Mouse (Mus musculus) MEL-GATA-1-ER (cell line): ENCODE measurements around the gene Zfr2.

Source experiments
- DNase-seq: peaks from one replicate; pipeline ENCODE4 v3.0.0-alpha.2; 2012; ENCODE audit warnings: low read depth; ENCODE audit errors: extremely low read depth

The Zfr2 gene

GRCm38 (mm10) chr10:81247804-81248203, 14.8 kb downstream of the Zfr2 start:
- DNase-seq: no peak

DNA sequence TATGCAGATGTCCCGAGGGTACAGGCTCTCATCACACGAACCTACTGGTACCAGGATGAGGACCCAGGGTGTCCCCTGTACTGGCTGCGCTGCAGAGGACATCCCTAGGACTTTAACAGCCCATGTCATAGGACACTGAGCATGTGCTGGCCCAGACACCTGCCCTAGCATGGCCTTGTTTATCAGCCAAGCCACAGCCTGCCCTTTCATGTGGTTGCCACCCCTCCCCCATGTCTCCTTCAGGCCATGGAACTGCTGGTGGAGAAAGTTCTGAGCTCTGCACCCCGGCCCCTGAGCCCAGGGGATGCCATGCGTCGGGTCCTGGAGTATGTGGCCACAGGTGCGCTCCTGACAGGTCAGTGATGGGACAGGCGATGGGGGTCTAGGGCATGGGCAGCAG, 16.5 kb downstream of the Zfr2 start:
- DNase-seq: no peak

GRCm38 (mm10) chr10:81252424-81253419, 19.8 kb downstream of the Zfr2 start, which contains the start of gene Matk:
Gene Matk (plus strand): TSS chr10:81252935.
- no peak for DNase-seq

DNA sequence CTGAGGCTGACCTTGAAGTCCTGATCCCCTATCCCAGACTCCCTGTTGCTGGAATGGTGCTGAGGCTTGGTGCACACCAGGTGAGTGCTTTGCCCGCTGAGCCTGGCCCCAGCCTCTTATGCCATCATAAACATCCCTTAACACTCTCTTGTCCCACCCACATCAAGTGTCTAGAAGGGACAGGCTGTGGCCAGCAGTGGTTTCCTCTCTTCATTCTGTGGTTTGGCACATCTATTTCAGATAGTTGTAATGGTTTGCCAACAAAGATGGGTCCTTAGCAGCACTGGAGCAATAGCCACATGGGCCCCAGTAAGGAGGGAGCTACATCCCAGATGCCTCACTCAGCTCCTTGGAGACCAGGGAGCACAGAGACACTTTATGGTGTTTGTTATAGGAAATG, 21.9 kb downstream of the Zfr2 start:
- DNase-seq: no peak

- no peak for DNase-seq
Measured at GRCm38 (mm10) chr10:81257158-81258039, 24.4 kb downstream of the Zfr2 start.

- DNase-seq: no peak
Measured at GRCm38 (mm10) chr10:81259225-81259884, 26.4 kb downstream of the Zfr2 start.

DNA sequence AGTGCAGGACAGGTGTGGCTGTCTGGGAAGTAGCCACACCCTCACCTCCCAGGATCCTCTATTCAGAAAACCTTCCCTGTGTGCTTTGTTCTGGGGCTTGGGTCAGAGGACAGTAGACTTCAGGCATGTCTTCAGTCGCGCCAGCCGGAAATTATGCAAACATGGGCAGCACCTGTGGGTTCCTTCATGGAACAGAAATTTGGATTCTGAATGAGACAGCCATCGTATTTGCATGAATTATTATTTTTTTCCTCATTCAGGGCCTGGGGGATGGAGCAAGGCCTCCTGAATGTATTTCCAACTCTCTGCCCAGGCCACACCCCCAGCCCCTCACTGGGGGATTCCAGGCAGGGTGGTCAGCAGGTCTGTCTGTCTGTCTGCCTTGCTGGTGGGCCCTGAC, 28.1 kb downstream of the Zfr2 start:
- DNase-seq: no peak

GRCm38 (mm10) chr10:81265540-81265939, 32.6 kb downstream of the Zfr2 start:
- no peak for DNase-seq

- peak; percentile 85 for DNase-seq
Measured at GRCm38 (mm10) chr10:81266211-81267105, 33.5 kb downstream of the Zfr2 start, which contains the start of the genes Mrpl54 and Apba3. Gene Mrpl54 (minus strand): TSS chr10:81266934. Gene Apba3 (plus strand): TSS chr10:81266960.

DNA sequence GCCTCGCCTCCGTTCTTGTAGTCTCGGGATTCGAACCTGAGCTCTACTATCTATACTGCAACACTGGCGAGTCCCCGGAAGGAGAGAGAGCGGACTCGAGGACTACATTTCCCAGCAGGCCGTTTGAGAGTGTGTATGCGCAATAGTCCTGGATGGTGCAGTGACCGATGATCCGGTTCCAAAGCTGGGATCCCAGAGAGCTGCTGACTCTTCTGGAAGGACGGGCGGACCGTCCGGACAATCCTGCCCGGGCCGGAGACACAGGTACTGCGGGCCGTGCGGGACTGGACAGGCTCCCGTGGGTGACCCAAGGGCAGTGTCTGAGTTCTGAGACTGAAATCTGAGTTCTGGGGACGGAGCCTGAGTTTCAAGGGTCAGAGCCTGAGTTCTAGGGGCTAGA, 35.1 kb downstream of the Zfr2 start:
- DNase-seq: peak; percentile 80

DNA sequence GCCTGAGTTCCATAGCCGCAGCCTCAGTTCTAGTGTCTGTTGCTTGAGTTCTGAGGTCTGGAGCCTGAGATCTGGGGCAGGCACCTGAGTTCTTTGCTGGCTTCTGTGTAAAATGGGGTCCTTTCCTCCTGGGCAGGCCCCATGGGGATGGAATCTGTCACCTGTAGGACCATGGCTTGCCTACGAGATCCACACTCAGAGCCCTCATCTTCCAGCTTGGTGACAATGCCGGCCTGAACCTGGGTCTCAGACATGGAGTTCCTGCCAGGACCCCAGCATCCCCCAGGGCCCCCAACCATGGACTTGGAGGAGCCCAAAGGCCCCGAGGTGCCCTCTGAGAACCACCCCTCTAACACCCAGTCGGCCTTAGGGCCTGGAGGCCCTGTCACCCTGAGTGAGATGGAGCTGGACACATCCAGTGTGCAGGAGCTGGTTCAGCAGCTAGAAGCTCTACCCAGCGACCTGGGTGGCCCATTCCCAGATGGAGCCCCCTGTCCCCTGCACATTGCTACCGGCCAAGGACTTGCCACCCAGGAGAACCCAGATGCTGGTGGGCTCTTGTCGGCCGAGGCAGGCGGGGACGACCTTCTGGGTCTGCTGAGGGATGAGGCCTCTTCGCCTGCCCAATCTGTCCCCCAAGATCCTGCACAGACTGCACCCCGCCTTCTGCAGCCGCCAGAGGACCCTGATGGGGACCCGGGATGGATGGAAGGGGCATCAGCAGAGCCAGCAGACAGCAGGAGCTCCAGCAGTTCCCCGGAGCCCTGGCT, 35.9 kb downstream of the Zfr2 start:
- DNase-seq: no peak

GRCm38 (mm10) chr10:81272356-81272755, 39.4 kb downstream of the Zfr2 start:
- no peak for DNase-seq

- DNase-seq: no peak
Measured at GRCm38 (mm10) chr10:81273842-81274241, 40.9 kb downstream of the Zfr2 start.

- DNase-seq: no peak
Measured at GRCm38 (mm10) chr10:81277676-81278075, 44.7 kb downstream of the Zfr2 start.

DNA sequence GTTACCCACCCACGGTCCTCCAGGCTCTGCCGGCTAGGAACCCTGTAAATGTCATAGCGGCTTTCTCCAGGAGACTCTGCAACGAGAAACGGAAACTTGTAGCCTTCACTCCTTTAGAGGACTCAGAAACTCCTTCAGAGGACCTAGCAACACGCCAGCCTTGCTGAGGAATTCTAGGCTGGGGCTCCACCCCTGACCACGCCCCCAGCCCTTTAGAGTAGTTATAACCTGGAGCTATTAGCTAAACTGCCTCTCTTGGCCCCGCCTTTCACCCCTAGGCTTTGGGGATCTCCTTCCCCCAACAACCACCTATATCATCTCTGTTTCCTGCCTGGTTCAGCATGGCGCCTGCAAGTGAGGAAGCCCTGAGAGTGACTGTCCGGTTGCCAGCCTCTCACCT, 46.5 kb downstream of the Zfr2 start:
- no peak for DNase-seq

- DNase-seq: no peak
Measured at GRCm38 (mm10) chr10:81284189-81284588, 51.2 kb downstream of the Zfr2 start.

DNA sequence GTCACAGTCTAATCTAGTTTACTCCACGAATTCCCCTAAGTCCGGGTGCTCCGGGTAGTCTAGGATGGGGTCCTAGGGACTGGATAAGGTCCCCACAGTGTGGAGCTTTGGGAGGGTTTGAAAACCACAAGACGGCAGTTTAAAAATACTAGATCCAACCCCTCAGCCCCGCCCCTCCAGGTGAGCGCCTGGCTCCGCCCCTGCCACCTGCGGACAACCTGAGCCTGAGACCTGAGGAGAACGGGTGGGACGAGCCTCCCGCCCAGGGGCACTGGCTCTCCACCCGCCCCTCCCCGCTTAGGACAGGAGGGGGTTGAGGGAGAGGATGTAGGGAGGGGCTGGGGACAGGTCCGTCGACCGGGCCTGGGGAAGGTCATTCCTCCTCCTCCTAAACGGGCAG, 51.8 kb downstream of the Zfr2 start:
- DNase-seq: no peak

- peak; percentile 71 for DNase-seq
Measured at GRCm38 (mm10) chr10:81285694-81286450, 52.9 kb downstream of the Zfr2 start.

DNA sequence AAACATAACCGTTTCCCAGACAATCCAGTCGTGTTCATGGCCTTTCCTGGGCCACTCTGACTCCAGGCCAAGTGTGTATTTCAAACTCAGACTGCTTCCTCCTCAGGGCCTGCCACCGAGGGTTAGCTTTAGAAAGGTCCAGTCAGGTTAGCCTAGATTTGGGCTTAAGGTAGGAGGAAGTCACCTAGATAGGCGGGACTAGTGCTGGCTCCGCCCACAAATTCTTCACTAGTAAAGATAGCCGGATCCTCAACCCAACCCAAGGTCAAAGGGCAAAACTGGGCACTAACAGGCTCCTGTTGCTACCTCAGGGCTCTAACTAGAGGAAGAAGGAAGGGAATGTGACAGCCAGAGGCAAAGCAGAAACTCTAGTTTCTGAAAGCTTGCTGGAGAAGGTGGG, 53.6 kb downstream of the Zfr2 start:
- no peak for DNase-seq
